Mouse (Mus musculus) cerebellum, postnatal 4 days (tissue): ENCODE results near the gene Metap2.

Experiments used
- DNase-seq, 2 experiments: peaks; one replicate each; pipeline ENCODE4 v3.0.0; 2022; ENCODE audit warnings: low spot score in 2 of 2, mixed read lengths in 1 of 2

The Metap2 gene

DNA sequence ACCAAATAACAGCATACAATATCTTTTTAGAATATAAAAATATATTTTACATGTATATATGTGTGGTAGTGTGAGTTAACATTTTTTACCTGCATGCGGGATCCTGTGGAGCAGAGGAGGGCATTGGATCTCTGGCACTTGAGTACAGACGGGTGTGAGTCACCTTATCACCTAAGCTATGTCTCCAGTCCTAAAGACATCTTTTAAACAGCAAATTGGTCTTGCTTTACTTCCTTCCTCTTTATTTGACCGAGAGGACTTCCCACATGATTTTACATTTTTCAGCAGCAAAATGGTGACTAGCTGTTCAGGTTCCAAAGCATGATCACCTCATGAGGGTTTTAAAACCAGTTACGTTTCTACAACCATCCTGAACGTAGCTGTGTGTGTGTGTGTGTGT lies 14.4 kb upstream of the Metap2 start:
- DNase-seq, result no peak

DNA sequence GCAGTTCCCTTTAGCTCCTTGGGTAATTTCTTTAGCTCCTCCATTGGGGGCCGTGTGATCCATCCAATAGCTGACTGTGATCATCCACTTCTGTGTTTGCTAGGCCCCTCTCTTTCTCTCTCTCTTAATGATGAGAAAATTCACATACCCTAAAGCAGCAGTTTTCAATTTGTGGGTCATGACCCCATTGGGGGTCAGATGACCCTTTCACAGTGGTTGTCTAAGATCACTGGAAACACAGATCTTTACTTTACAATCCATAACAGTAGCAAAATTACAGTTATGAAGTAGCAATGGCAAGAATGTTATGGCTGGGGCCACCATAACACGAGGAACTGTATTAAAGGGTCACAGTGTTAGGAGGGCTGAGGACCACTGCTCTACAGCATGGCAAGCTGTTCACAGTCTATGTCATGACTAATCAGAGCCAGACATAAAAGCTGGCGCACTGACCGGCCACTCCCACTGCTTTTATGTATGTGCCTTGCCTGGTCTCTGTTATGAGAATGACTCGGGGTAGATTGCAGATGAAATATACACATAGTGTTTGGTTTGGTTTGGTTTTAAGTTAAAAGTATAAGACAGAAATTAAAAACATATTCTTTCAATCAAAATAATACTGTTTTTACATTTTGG lies 13.0 kb upstream of the Metap2 start:
- no peak for DNase-seq

DNA sequence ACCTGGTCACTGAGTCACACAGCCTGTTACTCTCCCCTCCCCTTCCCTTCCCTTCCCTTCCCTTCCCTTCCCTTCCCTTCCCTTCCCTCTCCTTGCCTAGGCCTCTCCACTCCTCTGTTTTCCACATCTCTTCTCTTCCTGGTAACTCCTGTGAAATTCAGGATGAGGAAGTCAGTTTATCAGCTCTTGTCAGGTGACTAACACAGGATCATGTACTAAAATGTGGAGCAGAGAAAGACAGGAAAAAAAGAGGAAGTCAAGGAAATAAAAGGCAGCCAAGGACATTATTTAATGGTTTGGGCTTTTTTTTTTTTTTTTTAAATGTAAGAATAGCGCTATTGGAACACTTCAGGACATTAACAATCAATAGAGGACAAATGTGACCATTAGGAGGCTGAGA lies 12.1 kb upstream of the Metap2 start:
- no peak for DNase-seq

DNA sequence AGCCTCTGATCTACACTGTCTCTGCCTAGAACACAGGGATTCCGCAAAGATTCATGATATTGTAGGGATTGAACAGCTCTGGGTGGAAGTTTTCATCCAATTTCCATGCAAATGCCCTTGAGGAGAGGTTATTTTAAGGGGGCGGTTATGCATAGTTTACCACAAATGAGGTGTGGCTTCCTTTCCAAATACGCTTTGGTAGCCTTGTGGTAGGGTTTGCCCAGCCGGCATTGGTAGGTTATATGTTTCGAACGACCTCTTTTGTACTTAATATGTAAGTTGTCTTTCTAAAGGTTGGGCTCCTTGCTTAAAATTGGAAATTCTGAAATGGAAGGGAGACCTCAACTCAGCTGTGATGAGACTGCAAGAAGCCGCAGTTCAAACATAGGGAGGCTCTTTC lies 11.6 kb upstream of the Metap2 start:
- no peak for DNase-seq

DNA sequence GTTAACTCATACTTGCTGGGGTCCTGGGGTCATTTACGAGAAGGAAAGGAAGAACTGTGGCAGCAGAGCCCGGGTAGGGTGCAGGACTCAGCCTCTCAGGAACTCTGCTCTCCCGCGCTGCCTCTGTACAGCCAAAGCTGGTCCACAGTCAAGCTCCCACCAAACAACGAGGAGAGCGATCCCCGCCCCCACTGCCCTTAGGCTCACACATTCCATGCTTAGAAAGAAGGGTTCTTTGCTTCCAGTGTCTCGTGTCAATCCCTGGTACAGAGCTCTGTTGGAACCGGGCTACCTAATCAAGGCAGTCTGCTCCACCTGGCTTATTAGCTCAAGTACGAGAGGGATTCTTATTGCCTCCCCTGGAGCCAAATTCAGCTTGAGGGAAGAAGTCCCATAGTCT lies 10.5 kb upstream of the Metap2 start:
- DNase-seq, result no peak

DNA sequence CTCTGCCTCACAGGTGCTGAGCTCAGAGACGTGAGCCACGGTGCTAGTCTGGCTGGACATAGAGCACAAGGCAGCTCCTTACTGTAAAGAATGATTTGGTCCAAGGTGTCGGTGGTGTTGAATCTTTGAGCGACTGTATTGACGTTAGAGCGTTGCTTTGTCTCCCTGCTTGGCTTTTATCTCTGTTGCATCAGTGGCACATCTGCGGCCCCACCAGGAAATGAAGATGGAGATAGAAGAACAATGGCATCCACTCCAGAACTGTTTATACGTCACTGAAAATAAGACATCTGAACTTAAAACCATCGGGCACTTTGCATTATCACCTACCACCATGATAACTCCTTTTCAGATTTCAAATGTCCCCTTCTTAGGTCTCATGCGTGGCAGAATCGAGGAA lies 3.0 kb upstream of the Metap2 start:
- no peak for DNase-seq

DNA sequence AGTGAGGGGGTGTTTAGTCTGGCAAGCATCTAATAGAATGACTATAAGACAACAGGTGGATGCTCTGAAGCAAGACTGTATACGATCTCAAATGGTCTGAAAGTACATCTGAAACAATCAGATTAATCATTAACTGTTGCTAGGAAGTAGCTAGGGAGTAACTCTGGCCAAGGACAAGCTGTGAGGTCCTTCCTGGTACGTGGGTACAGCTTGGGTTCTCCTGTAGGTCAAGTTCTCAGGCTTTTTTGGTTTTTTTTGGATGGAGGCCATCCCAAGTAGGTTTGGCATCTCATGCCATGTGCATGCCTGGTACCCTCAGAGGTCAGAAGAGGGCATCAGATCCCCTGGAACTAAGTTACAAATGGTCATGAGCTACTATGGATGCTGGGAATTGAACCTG lies 2.4 kb upstream of the Metap2 start:
- no peak for DNase-seq

DNA sequence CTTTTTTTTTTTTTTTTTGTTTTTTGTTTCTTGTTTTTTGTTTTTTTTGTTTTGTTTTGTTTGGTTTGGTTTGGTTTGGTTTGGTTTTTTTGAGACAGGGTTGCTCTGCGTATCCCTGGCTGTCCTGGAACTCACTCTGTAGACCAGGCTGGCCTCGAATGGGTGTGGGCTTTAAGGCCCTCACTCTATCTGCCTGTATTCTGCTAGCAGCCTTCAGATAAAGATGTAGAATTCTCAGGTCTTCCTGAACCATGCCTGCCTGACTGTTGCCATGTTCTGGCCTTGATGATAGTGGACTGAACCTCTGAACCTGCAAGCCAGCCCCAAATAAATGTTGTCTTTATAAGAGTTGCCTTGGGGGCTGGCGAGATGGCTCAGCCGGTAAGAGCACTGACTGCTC lies 4.3 kb downstream of the Metap2 start:
- DNase-seq, result no peak

DNA sequence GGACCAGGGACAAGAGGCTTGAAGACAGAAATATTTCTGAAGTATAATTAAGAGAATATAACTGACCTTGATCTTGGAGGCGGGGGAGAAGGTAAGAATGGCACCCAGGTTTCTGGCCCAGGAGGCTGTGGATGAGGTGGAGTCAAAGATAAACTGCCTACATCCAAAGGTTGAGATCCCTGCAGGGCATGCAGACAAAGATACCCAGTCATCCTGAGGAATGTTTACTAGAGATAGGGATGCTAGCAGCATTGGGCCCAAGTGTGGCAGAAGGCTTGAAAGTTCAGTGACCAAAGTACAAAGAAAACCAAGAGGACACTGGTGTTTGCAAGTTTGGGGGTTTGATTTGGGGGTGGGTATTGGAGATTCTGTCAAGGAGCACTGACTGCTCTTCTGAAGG lies 5.9 kb downstream of the Metap2 start:
- DNase-seq, result no peak

DNA sequence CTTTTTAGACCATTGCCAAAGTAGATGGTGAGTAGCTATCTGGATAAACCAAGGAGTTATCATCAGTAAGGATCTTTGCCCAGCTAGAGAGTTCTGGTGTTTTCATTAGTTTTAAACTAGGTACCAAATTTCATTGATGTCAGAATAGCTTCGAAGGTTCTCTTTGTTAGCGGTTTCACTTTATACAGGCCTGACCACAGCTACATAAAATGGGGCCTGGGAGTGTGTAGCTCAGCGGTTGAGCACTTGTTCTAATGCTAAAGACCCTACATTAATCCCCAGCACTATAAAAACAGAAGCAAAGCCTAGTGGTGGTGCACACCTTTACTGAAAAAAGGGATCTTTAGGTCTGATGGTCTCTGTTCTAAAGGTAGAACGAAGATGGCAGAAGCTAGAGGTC lies 6.3 kb downstream of the Metap2 start:
- DNase-seq, result no peak

DNA sequence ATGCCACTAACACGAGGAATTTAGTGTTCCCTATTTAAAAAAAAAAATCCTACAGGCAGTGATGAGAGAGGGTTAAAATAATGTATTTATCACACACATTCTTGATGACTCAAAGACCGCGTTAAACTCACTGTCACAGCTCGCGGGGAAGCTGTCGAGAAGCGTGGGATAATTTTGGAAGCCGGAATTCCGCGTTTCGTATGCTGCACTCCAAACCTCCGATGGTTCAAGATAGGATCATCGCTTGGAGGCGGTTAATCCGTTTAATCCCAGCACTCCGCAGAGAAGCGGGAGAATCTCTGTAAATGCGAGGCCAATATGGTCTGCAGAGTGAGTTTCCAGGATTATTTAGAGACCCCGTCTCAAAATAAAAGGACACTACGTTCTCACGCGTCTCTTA lies 6.9 kb downstream of the Metap2 start:
- DNase-seq, result no peak

DNA sequence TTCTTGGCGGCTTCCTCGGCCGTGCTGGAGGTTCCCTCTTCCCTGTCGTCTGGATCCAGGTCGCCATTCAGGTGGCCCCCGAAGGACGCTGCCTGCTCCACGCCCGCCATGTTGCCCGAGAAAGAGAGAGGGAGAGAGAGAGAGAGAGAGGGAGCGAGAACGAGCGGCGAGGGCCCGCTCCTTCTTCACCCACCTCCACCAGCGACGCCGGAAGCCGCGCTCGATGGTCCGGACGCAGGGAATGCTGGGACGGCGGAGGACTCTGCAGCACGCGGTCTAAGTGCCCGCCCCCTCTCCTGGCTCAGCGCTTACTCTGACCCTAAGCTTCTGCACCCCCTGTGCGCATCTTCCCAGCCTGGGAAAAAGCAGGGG lies 7.3 kb downstream of the Metap2 start:
- DNase-seq, result peak; percentile 71 to 86

DNA sequence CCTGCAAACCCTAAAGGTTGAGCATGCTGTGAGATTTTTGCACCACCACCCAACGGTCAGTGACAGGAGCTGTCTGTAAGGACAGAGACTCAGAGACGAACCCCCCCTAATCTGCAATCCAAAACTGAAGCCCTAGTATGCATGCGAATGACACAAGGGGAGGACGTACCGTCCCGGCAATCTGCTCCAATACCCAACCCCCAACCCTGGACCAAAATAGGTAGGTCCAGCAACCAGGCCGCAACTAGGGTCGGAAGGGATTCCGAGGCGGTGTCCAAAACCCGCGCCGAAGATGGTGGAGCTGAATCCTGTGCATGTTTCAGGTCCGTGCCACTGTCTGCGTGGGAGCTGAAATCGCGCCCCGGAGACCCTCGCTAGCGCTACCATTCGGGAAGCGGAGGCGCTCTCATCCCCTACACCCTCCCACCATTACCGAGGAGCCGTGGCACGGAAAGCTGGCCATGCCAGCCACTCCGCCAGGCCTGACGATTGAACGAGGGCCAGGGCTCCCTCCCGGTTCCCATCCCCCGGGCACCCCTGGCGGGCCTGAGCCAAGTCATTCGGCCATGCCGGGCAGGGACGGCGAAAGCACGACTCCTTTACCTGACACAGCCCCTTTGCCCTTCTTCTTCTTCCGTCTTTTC lies 7.8 kb downstream of the Metap2 start:
- peak; percentile 51 to 64 for DNase-seq

DNA sequence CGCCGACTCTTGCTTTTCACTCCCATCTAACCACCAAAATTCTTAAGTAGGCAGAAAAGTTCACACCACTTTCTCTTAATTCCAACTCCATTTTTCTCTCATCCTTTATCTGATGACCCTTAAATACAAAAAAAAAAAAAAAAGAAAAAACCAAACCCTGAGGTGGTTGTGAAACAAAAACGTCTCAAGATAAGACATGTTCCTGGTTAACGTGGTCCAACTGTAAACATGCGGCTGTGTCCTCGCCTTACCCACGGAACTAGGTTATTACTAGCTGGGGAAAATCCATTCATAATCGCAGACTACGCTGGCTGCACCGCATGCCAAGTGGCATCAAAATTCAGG lies 8.3 kb downstream of the Metap2 start:
- DNase-seq, result no peak

DNA sequence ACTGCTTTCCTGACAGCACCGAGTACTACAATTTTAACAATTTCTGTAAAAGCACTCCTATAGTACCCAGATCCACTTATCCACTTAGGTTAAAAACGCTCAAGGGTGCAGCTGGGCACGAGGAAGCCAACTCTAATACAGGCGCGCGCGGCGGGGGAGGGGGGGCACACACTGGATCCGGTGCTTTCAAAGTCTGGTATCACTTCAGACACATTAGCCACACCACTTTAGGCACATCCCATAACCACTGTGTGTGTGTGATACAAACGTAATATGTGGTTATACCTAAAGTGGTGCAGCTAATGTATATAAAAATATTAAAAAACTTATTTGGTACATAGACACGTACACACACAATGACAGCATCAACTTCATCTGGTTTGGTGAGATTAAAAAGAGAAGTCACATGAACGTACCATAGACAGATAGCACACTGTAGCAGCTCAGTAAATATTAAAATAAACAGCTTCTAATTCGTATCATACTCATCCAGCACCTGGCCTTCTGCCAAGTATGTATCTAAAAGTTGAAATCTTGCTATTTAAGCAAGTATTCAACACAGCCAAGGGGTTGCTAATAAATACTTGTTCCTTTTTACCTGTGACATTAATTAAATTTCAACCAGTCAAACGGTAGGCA lies 10.9 kb downstream of the Metap2 start:
- DNase-seq, result no peak

DNA sequence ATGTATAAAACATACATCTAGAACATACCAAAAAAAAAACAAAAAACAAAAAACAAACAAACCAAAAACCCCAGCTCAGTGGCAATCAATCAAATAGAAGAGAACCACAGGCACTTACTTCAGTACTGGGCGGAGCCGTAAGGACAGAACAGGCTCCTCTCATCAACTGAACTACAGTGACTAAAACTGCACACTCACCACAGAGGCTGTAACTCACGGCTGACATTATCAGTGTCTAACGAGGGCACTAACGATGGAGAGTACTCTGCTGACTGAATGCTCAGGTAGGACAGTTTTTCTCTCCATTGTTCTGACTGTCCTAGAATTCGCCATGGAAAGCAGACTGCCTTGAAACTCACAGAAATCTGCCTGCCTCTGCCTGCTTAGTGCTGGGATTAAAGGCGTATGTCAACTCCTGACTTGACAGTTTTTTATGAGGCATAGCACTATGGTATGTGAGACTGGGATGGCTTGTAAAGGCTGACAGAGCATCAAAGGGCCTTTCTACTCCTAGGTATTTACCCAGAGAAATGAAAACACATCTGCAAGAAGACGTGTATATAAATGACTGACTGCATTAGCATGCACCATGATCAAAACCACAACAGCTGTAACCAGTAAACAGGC lies 14.0 kb downstream of the Metap2 start:
- no peak for DNase-seq

DNA sequence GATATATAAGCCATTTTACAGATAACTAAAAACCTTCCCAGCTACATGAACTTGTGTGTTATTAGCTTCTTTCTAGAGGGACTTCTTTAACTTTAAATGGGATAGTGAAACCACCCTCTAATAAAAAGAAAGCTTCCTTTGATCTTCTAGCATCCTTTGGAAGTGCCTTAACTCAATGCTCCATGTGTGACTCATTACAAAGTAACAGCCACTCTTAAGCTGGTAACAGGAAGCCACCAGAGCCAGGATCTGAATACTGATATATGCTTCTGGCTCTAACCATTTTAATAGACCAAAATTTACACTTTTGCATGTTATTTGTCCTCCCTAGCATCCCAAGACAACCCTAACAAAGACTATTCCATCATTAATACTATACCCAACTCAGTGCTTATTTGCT lies 15.0 kb downstream of the Metap2 start:
- no peak for DNase-seq

DNA sequence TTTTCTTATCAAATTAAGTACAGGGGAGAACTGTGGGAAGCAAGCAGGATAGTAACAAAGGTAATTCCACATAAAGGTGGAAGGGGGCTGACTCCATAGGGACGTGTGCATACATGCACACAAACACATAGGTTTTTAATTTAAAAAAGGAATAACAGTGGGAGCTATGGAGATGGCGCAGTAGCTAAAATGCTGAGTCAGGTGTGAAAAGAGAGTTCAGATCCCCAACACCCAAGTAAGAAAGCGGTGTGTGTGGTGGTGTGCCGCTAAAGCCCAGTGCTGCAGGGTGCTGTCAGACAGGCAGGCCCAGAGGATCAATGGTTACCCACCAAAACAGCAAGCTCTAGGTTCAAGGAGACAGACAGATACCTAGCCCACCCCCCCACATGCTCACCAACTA lies 18.2 kb downstream of the Metap2 start:
- DNase-seq, result no peak

DNA sequence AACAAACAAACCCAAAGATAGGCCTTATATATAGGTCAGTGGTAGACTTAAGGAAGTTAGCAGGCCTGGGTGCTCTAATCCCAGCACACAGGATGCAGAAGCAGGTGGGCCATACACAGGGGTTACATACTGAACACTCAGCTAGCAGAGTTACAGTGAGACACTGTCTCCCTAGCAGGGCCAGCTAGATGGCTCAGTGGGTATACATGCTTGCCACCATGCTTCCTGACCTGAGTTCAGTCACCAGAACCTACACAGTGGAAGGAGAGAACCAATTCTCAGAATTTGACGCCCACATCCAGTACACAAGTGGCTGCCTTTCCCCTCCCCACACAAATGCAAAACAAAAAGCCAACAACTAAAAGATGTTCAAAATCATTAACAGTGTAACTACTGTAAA lies 20.1 kb downstream of the Metap2 start:
- no peak for DNase-seq

DNA sequence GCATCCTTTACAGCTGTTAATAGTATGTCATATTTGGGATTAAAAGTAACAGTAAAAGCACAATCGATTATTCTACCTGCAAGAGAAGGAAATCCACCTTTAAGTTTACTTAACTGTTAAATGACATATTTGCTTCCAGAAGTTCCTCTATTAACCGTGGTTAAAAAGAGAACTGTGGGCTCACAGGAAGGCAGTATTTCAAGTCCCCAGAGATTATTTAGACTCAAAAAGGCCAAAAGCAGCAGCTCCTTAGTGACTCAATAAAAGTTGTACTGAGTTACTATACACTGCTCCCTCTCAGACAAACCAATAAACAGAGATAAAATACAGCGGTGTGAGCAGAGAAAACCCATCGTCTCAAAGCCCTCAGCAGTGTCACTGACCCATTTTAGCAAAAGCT lies 28.0 kb downstream of the Metap2 start:
- no peak for DNase-seq

DNA sequence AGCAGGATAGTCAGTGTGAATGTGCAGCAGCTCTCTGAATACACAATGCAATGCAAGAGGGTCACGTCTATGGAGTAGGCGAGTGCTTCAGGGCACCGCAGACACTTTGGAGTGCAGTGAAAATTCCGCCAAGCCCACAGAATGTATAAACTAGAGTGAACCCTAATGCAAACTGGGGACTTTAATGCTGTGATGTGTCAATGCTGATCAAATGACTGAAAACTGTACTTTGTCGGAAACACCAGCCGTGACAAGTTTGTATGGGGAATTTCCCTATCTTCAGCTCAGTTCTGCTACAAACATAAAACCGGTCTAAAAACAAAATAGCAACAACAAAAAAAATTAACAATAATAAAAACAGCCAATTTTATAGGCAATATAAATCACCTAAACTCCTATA lies 28.5 kb downstream of the Metap2 start:
- no peak for DNase-seq

DNA sequence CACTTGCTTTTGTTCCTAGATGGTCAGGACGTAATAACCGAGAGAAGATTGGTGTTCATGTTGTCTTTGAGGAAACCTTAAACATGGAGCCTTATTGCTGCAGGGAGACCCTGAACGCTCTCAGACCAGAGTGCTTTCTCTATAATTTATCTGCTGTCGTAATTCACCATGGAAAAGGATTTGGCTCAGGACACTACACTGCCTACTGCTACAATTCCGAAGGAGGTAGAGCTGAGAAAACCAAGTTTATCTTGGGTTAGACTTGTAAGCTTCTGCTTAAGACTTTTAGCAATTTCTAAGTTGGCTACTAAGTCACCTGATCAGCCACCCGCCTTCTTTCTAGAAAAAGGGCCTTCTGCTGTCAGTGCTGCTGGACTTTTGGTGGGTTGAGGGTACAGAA lies 40.8 kb downstream of the Metap2 start:
- DNase-seq, result no peak

DNA sequence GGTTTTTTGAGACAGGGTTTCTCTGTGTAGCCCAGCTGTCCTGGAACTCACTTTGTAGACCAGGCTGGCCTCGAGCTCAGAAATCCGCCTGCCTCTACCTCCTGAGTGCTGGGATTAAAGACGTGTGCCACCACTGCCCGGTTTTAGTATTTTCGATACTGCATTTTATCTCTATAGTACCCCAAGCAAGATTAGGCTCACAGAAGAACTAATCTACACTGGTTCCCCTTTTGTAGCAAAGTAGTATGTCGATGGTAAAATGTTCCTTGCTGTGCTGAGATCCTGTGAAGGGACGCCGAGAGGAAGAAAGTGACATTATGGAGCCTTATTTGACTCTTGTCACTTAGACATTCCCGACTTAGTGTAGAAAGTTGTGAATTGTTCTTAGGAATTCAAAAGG lies 41.8 kb downstream of the Metap2 start:
- DNase-seq, result no peak
